Mouse (Mus musculus): ENCODE results near the gene Zfp628.

GRCm38 (mm10) chr7:4918681-4919080 is 3.7 kb downstream of the Zfp628 start:
- TF ChIP-seq CTCF (conservative IDR thresholded peaks at IDR 0.05; ENCODE audit: insufficient read depth, insufficient read length, low read depth, low read length), result no peak
- TF ChIP-seq POLR2A (IDR thresholded peaks at IDR 0.05; ENCODE audit: low read depth, low read length), result no peak
